Mouse (Mus musculus): ENCODE measurements around the gene Sdr9c7. TPM values are rescaled to one million over a fixed set of nuclear protein-coding genes. Genes with fewer than 3 reads are reported as not detected.
"Not testable (repeated sequence)": the region's sequence is repeated elsewhere in the genome, so short reads cannot be mapped to it uniquely, and the experiment has no call there.

The Sdr9c7 gene
- polyA plus RNA-seq, 1 experiment: not detected

- Histone ChIP-seq H3K27ac (ENCODE audit: insufficient read depth, low read length) (no peak overlapping the region), H3K4me1 (ENCODE audit: control insufficient read depth, insufficient read depth, low read length) (no peaks in the 10 kb centered on the region), H3K4me3 (ENCODE audit: insufficient read depth, low read length) (no peak overlapping the region)
- no peak for TF ChIP-seq POLR2A (IDR thresholded peaks at IDR 0.05; ENCODE audit: low read depth, low read length)
- TF ChIP-seq CTCF (IDR thresholded peaks at IDR 0.05; ENCODE audit: borderline replicate concordance, insufficient read depth, low read length): no peak
These were observed 6.6 kb downstream of the Sdr9c7 start for GRCm38 (mm10) chr10:127904718-127905446.

- Histone ChIP-seq H3K4me3 (ENCODE audit: insufficient read depth, low read length) (no peak overlapping the region), H3K27ac (ENCODE audit: insufficient read depth, low read length) (no peak overlapping the region), H3K4me1 (ENCODE audit: control insufficient read depth, insufficient read depth, low read length) (no peaks in the 10 kb centered on the region)
- no peak for TF ChIP-seq CTCF (IDR thresholded peaks at IDR 0.05; ENCODE audit: borderline replicate concordance, insufficient read depth, low read length)
- TF ChIP-seq POLR2A (IDR thresholded peaks at IDR 0.05; ENCODE audit: low read depth, low read length): no peak
These were observed 7.8 kb downstream of the Sdr9c7 start for GRCm38 (mm10) chr10:127906138-127906537.

GRCm38 (mm10) chr10:127907386-127907951 lies 9.2 kb downstream of the Sdr9c7 start:
- no peak overlapping the region for H3K4me3 ChIP-seq (ENCODE audit: insufficient read depth, low read length)
- H3K4me1 ChIP-seq (ENCODE audit: control insufficient read depth, insufficient read depth, low read length): no peaks in the 10 kb centered on the region
- no peak overlapping the region for H3K27ac ChIP-seq (ENCODE audit: insufficient read depth, low read length)
- no peak for TF ChIP-seq CTCF (IDR thresholded peaks at IDR 0.05; ENCODE audit: borderline replicate concordance, insufficient read depth, low read length)
- TF ChIP-seq POLR2A (IDR thresholded peaks at IDR 0.05; ENCODE audit: low read depth, low read length): no peak

GRCm38 (mm10) chr10:127915578-127915977 lies 17.3 kb downstream of the Sdr9c7 start:
- no peak overlapping the region for H3K4me3 ChIP-seq (ENCODE audit: insufficient read depth, low read length)
- TF ChIP-seq POLR2A (IDR thresholded peaks at IDR 0.05; ENCODE audit: low read depth, low read length) (no peak), CTCF (IDR thresholded peaks at IDR 0.05; ENCODE audit: borderline replicate concordance, insufficient read depth, low read length) (no peak)
- no peak overlapping the region for H3K27ac ChIP-seq (ENCODE audit: insufficient read depth, low read length)
- H3K4me1 ChIP-seq (ENCODE audit: control insufficient read depth, insufficient read depth, low read length): no peaks in the 10 kb centered on the region

- not testable (repeated sequence) for H3K4me1 ChIP-seq (ENCODE audit: control insufficient read depth, insufficient read depth, low read length); H3K4me3 ChIP-seq (ENCODE audit: insufficient read depth, low read length); H3K27ac ChIP-seq (ENCODE audit: insufficient read depth, low read length)
These were observed 18.9 kb downstream of the Sdr9c7 start for GRCm38 (mm10) chr10:127917183-127917582.

GRCm38 (mm10) chr10:127917651-127918050 lies 19.3 kb downstream of the Sdr9c7 start:
- TF ChIP-seq CTCF (IDR thresholded peaks at IDR 0.05; ENCODE audit: borderline replicate concordance, insufficient read depth, low read length): no peak
- TF ChIP-seq POLR2A (IDR thresholded peaks at IDR 0.05; ENCODE audit: low read depth, low read length): no peak
- Histone ChIP-seq H3K4me1 (ENCODE audit: control insufficient read depth, insufficient read depth, low read length) (no peaks in the 10 kb centered on the region), H3K4me3 (ENCODE audit: insufficient read depth, low read length) (no peak overlapping the region), H3K27ac (ENCODE audit: insufficient read depth, low read length) (no peak overlapping the region)

GRCm38 (mm10) chr10:127922241-127922640 lies 23.9 kb downstream of the Sdr9c7 start:
- Histone ChIP-seq H3K4me3 (ENCODE audit: insufficient read depth, low read length) (no peak overlapping the region), H3K4me1 (ENCODE audit: control insufficient read depth, insufficient read depth, low read length) (peaks cover 10% of the 10 kb centered on the region; the same call in 1 of the 2 replicates), H3K27ac (ENCODE audit: insufficient read depth, low read length) (no peak overlapping the region)
- TF ChIP-seq CTCF (IDR thresholded peaks at IDR 0.05; ENCODE audit: borderline replicate concordance, insufficient read depth, low read length) (no peak), POLR2A (IDR thresholded peaks at IDR 0.05; ENCODE audit: low read depth, low read length) (no peak)

- Histone ChIP-seq H3K4me1 (ENCODE audit: control insufficient read depth, insufficient read depth, low read length) (peaks cover 10% of the 10 kb centered on the region; the same call in 1 of the 2 replicates), H3K4me3 (ENCODE audit: insufficient read depth, low read length) (no peak overlapping the region), H3K27ac (ENCODE audit: insufficient read depth, low read length) (no peak overlapping the region)
- TF ChIP-seq CTCF (IDR thresholded peaks at IDR 0.05; ENCODE audit: borderline replicate concordance, insufficient read depth, low read length): no peak
- TF ChIP-seq POLR2A (IDR thresholded peaks at IDR 0.05; ENCODE audit: low read depth, low read length): no peak
These were observed 24.7 kb downstream of the Sdr9c7 start for GRCm38 (mm10) chr10:127923024-127923423.

- peaks cover 10% of the 10 kb centered on the region; the same call in 1 of the 2 replicates for H3K4me1 ChIP-seq (ENCODE audit: control insufficient read depth, insufficient read depth, low read length)
- TF ChIP-seq POLR2A (IDR thresholded peaks at IDR 0.05; ENCODE audit: low read depth, low read length): no peak
- no peak for TF ChIP-seq CTCF (IDR thresholded peaks at IDR 0.05; ENCODE audit: borderline replicate concordance, insufficient read depth, low read length)
- H3K4me3 ChIP-seq (ENCODE audit: insufficient read depth, low read length): no peak overlapping the region
- H3K27ac ChIP-seq (ENCODE audit: insufficient read depth, low read length): peak overlapping the region; percentile 41
These were observed 26.5 kb downstream of the Sdr9c7 start for GRCm38 (mm10) chr10:127924597-127925378.

GRCm38 (mm10) chr10:127927737-127928136 lies 29.4 kb downstream of the Sdr9c7 start:
- Histone ChIP-seq H3K27ac (ENCODE audit: insufficient read depth, low read length) (no peak overlapping the region), H3K4me1 (ENCODE audit: control insufficient read depth, insufficient read depth, low read length) (peaks cover 10% of the 10 kb centered on the region; the same call in 1 of the 2 replicates), H3K4me3 (ENCODE audit: insufficient read depth, low read length) (no peak overlapping the region)
- no peak for TF ChIP-seq POLR2A (IDR thresholded peaks at IDR 0.05; ENCODE audit: low read depth, low read length)
- no peak for TF ChIP-seq CTCF (IDR thresholded peaks at IDR 0.05; ENCODE audit: borderline replicate concordance, insufficient read depth, low read length)

All from embryonic fibroblast, embryonic 13.5 days (primary cell).